Mouse (Mus musculus): ENCODE measurements at regions not wholly inside any gene's neighbourhood (a gene's known extent, or its start where the extent isn't known, plus 50 kb on each side); places are given as distances from the start of the nearest gene placed in this dataset.

- no peaks in the 10 kb centered on the region for H3K4me1 ChIP-seq (ENCODE audit: control insufficient read depth, insufficient read depth, low read length)
- H3K4me3 ChIP-seq (ENCODE audit: low read length), result no peak overlapping the region
- WGBS, result 88% methylated on average over 5 of the region's 5 CpGs
- ATAC-seq (ENCODE audit: low FRiP score, low TSS enrichment), result no peak
- no peak overlapping the region for H3K4me2 ChIP-seq (replicated peaks; ENCODE audit: low read depth, low read length)
- H3K9me3 ChIP-seq (ENCODE audit: control insufficient read depth, low read length), result no peaks in the 10 kb centered on the region
- H3K9ac ChIP-seq (ENCODE audit: low read depth, low read length), result no peak overlapping the region
- H3K27me3 ChIP-seq (ENCODE audit: control insufficient read depth, insufficient read depth, low read length), result no peaks in the 10 kb centered on the region
- H3K27ac ChIP-seq (ENCODE audit: low read depth, low read length), result no peak overlapping the region
- H3K36me3 ChIP-seq (ENCODE audit: control insufficient read depth, insufficient read depth, low read length), result no peaks in the 10 kb centered on the region
Measured at GRCm38 (mm10) chr13:69236386-69236785, 237.0 kb upstream of the Adcy2 start.

- Histone ChIP-seq H3K4me2 (replicated peaks; ENCODE audit: low read depth, low read length) (no peak overlapping the region), H3K9ac (ENCODE audit: low read depth, low read length) (no peak overlapping the region), H3K36me3 (ENCODE audit: control insufficient read depth, insufficient read depth, low read length) (no peaks in the 10 kb centered on the region), H3K27me3 (ENCODE audit: control insufficient read depth, insufficient read depth, low read length) (no peaks in the 10 kb centered on the region), H3K4me1 (ENCODE audit: control insufficient read depth, insufficient read depth, low read length) (no peaks in the 10 kb centered on the region), H3K27ac (ENCODE audit: low read depth, low read length) (no peak overlapping the region), H3K4me3 (ENCODE audit: low read length) (no peak overlapping the region), H3K9me3 (ENCODE audit: control insufficient read depth, low read length) (no peaks in the 10 kb centered on the region)
- 86% methylated on average over 3 of the region's 3 CpGs for WGBS
- no peak for ATAC-seq (ENCODE audit: low FRiP score, low TSS enrichment)
Measured at GRCm38 (mm10) chr13:69237918-69238317, 238.6 kb upstream of the Adcy2 start.

- 64% methylated on average over 2 of the region's 2 CpGs for WGBS
- Histone ChIP-seq H3K9ac (ENCODE audit: low read depth, low read length) (no peak overlapping the region), H3K4me3 (ENCODE audit: low read length) (no peak overlapping the region), H3K27ac (ENCODE audit: low read depth, low read length) (no peak overlapping the region), H3K27me3 (ENCODE audit: control insufficient read depth, insufficient read depth, low read length) (no peaks in the 10 kb centered on the region), H3K9me3 (ENCODE audit: control insufficient read depth, low read length) (no peaks in the 10 kb centered on the region), H3K4me1 (ENCODE audit: control insufficient read depth, insufficient read depth, low read length) (no peaks in the 10 kb centered on the region), H3K36me3 (ENCODE audit: control insufficient read depth, insufficient read depth, low read length) (no peaks in the 10 kb centered on the region), H3K4me2 (replicated peaks; ENCODE audit: low read depth, low read length) (no peak overlapping the region)
- no peak for ATAC-seq (ENCODE audit: low FRiP score, low TSS enrichment)
Measured at GRCm38 (mm10) chr13:69239261-69239915, 240.0 kb upstream of the Adcy2 start.

GRCm38 (mm10) chr13:69242544-69243296, 243.4 kb upstream of the Adcy2 start:
- H3K9me3 ChIP-seq (ENCODE audit: control insufficient read depth, low read length), result no peaks in the 10 kb centered on the region
- 20% methylated on average over 14 of the region's 14 CpGs for WGBS
- H3K9ac ChIP-seq (ENCODE audit: low read depth, low read length), result no peak overlapping the region
- H3K36me3 ChIP-seq (ENCODE audit: control insufficient read depth, insufficient read depth, low read length), result no peaks in the 10 kb centered on the region
- H3K4me3 ChIP-seq (ENCODE audit: low read length), result no peak overlapping the region
- no peaks in the 10 kb centered on the region for H3K4me1 ChIP-seq (ENCODE audit: control insufficient read depth, insufficient read depth, low read length)
- H3K4me2 ChIP-seq (replicated peaks; ENCODE audit: low read depth, low read length), result peak overlapping the region; percentile 3; the same call in 1 of the 2 replicates
- no peak overlapping the region for H3K27ac ChIP-seq (ENCODE audit: low read depth, low read length)
- no peaks in the 10 kb centered on the region for H3K27me3 ChIP-seq (ENCODE audit: control insufficient read depth, insufficient read depth, low read length)
- ATAC-seq (ENCODE audit: low FRiP score, low TSS enrichment), result peak; percentile 88

GRCm38 (mm10) chr13:69250334-69251129, 251.2 kb upstream of the Adcy2 start:
- no peak overlapping the region for H3K4me3 ChIP-seq (ENCODE audit: low read length)
- H3K4me2 ChIP-seq (replicated peaks; ENCODE audit: low read depth, low read length), result no peak overlapping the region
- H3K9me3 ChIP-seq (ENCODE audit: control insufficient read depth, low read length), result no peaks in the 10 kb centered on the region
- H3K27ac ChIP-seq (ENCODE audit: low read depth, low read length), result no peak overlapping the region
- 0 out of 2 replicates have a peak, but pooled peaks cover 10% of the 10 kb centered on the region for H3K4me1 ChIP-seq (ENCODE audit: control insufficient read depth, insufficient read depth, low read length)
- no peak overlapping the region for H3K9ac ChIP-seq (ENCODE audit: low read depth, low read length)
- WGBS, result 39% methylated on average over 4 of the region's 4 CpGs
- H3K27me3 ChIP-seq (ENCODE audit: control insufficient read depth, insufficient read depth, low read length), result no peaks in the 10 kb centered on the region
- ATAC-seq (ENCODE audit: low FRiP score, low TSS enrichment), result peak; percentile 56
- H3K36me3 ChIP-seq (ENCODE audit: control insufficient read depth, insufficient read depth, low read length), result no peaks in the 10 kb centered on the region

GRCm38 (mm10) chr13:69251130-69251561, 251.8 kb upstream of the Adcy2 start:
- 61% methylated on average over 6 of the region's 6 CpGs for WGBS
- Histone ChIP-seq H3K36me3 (ENCODE audit: control insufficient read depth, insufficient read depth, low read length) (no peaks in the 10 kb centered on the region), H3K9me3 (ENCODE audit: control insufficient read depth, low read length) (no peaks in the 10 kb centered on the region), H3K9ac (ENCODE audit: low read depth, low read length) (no peak overlapping the region), H3K27me3 (ENCODE audit: control insufficient read depth, insufficient read depth, low read length) (no peaks in the 10 kb centered on the region), H3K4me1 (ENCODE audit: control insufficient read depth, insufficient read depth, low read length) (0 out of 2 replicates have a peak, but pooled peaks cover 10% of the 10 kb centered on the region), H3K4me2 (replicated peaks; ENCODE audit: low read depth, low read length) (no peak overlapping the region), H3K4me3 (ENCODE audit: low read length) (no peak overlapping the region), H3K27ac (ENCODE audit: low read depth, low read length) (no peak overlapping the region)
- ATAC-seq (ENCODE audit: low FRiP score, low TSS enrichment), result no peak

- Histone ChIP-seq H3K4me1 (ENCODE audit: control insufficient read depth, insufficient read depth, low read length) (0 out of 2 replicates have a peak, but pooled peaks cover 10% of the 10 kb centered on the region), H3K36me3 (ENCODE audit: control insufficient read depth, insufficient read depth, low read length) (no peaks in the 10 kb centered on the region), H3K27ac (ENCODE audit: low read depth, low read length) (no peak overlapping the region), H3K4me3 (ENCODE audit: low read length) (no peak overlapping the region), H3K27me3 (ENCODE audit: control insufficient read depth, insufficient read depth, low read length) (no peaks in the 10 kb centered on the region), H3K4me2 (replicated peaks; ENCODE audit: low read depth, low read length) (no peak overlapping the region), H3K9me3 (ENCODE audit: control insufficient read depth, low read length) (0 out of 2 replicates have a peak, but pooled peaks cover 2% of the 10 kb centered on the region), H3K9ac (ENCODE audit: low read depth, low read length) (no peak overlapping the region)
- ATAC-seq (ENCODE audit: low FRiP score, low TSS enrichment), result no peak
- 64% methylated on average over 10 of the region's 10 CpGs for WGBS
Measured at GRCm38 (mm10) chr13:69252335-69252734, 253.0 kb upstream of the Adcy2 start.

- Histone ChIP-seq H3K27ac (ENCODE audit: low read depth, low read length) (no peak overlapping the region), H3K4me1 (ENCODE audit: control insufficient read depth, insufficient read depth, low read length) (no peaks in the 10 kb centered on the region), H3K27me3 (ENCODE audit: control insufficient read depth, insufficient read depth, low read length) (no peaks in the 10 kb centered on the region), H3K4me2 (replicated peaks; ENCODE audit: low read depth, low read length) (no peak overlapping the region), H3K9me3 (ENCODE audit: control insufficient read depth, low read length) (0 out of 2 replicates have a peak, but pooled peaks cover 2% of the 10 kb centered on the region), H3K4me3 (ENCODE audit: low read length) (no peak overlapping the region), H3K36me3 (ENCODE audit: control insufficient read depth, insufficient read depth, low read length) (no peaks in the 10 kb centered on the region), H3K9ac (ENCODE audit: low read depth, low read length) (no peak overlapping the region)
- 82% methylated on average over 5 of the region's 5 CpGs for WGBS
- ATAC-seq (ENCODE audit: low FRiP score, low TSS enrichment), result no peak
Measured at GRCm38 (mm10) chr13:69260485-69260884, 261.1 kb upstream of the Adcy2 start.

All from kidney, embryonic 14.5 days (tissue).